Mouse (Mus musculus): Measurements from ENCODE around the gene Ltbp1. TPM values are rescaled to one million over a fixed set of nuclear protein-coding genes. Genes with fewer than 3 reads are reported as not detected.

The Ltbp1 gene
- polyA plus RNA-seq, 2 experiments from 2014 or later = 0.15 TPM; not detected in 1

DNA sequence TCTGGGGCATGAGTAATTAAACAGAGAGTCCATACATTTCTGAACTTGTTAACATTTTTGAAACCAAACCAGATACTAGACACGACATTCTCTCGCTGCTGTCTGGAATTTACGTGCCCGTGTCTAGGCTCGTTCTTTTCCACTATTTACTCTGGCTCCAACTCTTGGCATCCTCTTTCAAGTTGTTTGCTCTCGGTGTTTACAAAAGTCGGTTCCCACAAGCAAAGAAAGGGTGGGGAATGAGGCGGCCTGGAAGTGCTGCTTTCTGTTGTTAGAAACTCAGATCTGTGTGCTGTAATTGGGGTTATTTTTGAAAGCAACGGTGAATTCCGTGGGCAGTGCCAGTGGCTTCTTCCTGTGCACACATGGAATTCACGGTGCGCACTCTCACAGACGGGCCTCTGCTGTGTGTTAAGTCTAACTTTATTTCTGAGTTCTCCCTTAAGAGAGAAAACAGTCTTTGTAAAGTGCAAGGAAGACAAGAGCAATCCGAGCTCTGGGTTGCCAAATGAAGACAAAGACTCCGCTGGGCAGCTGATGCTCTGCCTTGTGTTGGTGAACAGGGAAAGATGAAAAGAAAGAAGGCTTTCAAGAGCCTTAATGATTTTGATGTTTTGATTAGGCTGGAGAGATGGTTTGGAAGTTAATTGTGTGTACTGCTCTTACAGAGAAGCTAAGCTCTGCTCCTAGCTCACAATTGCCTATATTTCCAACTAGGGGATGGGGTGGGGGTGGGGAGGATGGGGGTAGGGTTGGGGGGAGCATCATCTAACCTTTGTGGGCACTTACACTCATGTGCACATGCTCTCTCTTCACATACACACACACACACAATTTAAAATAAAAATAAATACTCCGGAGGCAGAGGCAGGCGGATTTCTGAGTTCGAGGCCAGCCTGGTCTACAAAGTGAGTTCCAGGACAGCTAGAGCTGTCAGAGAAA is 302.0 kb downstream of the Ltbp1 start:
- no peak for ATAC-seq

DNA sequence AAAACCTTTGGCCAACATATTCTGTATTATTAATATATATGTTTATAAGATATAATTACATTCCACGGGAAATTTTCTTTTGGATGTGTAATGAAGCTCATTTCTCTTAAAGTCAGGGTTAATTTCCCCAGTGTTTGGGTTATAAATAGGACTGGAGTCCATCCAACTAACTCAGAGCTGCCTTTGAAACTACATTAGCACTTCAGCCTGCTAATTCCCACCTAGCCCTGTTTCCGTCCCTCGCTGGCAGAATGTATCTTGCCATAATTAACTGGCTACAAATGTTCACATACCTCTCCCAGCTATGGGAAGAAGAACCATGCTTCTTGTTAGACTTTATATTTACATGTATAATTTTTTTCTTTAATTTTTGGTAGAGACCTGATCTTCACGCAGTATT is 311.7 kb downstream of the Ltbp1 start:
- ATAC-seq = no peak

DNA sequence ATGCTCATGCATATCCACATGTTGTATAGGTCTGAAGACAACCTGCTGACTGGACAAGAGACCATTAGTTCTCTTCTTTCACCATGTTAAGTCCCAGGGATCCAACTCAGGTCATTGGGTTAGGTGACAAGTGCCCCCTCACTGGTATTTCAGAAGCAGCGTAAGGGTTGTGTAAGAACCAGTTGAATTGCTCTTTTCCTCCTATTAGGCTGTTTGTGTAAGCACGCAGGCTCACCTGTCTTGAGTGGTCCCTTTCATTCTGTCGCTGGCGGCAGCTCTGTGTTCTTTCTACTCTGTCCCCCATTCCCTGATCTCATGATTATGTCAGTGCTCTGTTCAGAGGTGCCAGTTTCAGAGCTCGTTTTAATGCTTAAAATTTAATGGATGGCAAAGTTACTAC is 317.9 kb downstream of the Ltbp1 start:
- no peak for ATAC-seq

DNA sequence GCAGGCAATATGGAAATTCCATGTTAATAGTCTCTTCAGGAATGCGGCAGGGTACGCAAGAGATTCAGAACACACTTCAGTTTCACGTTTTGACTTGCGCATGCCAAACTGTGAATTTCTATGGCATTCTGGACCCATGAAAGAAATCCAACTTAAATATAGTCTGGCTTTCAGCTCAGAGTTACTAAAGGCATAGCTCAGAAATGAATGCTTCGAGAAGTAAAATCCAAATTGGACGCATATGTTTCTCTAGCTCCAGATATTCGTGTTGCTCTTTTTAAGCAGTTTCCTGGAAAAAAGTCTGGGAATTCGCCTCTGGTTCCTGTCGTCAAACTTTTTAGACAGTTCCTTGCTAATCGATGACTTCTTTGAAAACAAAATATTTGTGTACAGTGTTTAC is 318.4 kb downstream of the Ltbp1 start:
- ATAC-seq = no peak

DNA sequence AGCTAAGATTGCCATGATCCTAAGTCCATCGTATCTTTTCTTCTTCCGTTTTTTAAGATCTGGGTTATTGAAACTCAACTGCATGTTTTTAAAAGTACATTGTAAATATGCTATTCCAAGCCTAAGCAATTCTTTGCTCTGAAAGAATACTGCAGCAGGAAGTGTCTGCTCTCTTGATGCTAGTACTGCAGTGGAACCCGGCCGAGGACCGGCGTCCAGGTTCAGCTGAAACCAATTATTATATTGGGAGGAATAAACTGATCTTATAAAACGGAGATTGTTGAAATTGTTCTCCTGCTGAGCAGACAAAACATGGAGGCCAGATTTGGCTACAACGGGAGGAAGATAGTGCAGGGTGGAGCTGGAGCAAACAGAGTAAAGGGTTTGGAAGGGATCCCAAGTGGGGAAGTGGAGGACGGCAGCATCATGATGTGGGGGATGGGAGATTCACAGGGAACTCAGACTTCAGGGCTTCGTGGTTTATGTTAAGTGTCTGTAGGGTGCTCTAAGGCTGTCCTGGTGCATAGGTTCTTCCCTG is 322.8 kb downstream of the Ltbp1 start:
- no peak for ATAC-seq

DNA sequence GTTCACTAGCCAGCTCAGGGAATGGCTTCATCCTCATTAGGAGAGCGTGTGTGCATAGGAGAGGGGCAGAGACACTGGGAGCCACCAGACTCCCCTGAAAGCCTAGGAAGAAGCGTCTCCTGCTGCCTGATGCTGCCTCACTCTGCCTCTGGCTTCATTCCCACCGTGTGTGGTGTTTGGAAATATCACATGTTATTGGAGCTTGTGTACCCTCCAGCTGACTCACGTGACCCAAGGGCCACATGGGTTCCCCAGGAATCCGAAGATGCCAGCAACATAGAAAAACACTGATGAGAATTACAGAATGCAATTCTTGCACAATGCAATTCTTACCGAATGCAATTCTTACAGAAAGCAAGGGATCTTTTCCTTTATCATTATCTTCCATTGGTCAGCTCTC is 325.0 kb downstream of the Ltbp1 start:
- ATAC-seq = no peak

DNA sequence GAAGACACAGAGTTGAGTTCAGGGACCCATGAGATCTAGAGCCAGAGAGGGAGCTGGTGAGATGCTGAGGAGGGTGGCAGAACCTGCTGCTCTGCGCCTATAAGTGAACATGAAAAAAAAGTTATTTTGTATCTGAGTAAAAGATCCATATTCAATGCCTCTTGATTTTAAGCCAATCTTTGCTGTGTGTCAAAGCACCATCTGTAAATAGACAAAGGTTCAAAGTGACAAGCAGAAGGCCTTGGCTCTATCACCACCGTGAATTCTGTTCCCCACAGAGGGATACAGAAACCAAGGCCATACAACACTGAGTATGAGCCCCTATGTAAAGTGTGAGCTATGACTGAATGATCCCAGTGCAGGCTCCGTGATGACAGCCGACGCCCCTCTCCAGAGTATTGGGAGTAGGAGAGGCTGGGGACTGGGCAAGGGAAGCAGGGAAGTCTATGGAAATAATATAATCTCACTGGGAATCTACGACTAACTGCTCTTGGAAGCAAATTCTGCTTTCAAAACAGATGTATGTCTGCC is 326.1 kb downstream of the Ltbp1 start:
- no peak for ATAC-seq

DNA sequence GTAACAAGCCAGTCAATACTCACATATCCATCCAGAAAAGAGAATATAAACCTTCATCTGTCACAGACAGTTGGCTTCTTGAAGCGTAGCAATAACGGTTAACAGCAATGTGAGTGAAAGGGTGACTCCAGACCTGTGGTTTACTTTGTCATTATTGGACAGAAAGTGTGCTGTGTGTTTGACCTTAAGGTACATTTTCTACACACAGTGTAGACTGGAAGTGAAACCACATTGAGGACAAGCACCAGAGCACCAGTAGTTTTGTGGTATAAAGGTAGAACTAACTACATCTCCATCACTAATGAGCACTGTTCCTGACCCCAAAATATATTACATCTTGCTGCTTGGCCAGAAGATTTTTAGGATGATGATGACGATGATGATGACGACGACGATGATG is 326.9 kb downstream of the Ltbp1 start:
- no peak for ATAC-seq

DNA sequence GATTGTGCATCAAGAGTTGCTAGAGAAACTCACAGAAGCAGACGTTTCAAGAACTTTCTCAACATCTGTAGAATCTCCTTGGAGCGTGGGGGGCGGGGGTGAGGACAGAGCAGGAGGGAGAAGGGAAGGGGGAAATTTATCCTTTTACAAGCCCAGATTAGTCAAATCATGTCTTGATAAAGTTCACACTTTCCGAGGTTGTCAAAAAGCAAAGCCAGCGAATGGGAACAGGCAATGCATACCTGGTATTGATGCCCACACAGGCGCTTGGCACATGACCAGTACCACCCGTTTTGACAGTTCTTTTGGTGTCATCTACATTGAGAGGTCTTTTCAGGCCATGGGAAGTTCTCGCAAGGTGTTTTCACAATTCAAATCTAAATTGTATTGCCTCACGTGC is 327.6 kb downstream of the Ltbp1 start:
- no peak for ATAC-seq

DNA sequence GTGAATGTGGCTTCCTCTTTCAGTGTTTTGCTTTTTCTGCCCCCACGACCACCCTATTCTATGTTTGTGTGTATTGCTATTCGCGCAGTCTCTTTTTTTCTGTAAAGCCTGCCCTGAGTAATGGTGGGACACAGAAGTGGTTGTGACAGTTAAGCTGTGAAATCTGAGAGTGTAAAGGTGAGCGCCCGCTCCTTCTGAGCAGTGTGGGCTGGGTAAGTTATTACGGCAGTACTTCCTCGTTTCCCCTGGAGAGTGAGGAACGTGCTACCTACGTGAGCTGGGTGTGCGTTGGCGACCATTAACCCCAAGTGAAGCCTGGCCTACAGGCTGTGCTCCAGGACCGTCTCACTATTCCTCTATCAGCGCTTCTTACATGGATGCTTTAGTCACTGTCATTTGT is 328.4 kb downstream of the Ltbp1 start:
- ATAC-seq = no peak

DNA sequence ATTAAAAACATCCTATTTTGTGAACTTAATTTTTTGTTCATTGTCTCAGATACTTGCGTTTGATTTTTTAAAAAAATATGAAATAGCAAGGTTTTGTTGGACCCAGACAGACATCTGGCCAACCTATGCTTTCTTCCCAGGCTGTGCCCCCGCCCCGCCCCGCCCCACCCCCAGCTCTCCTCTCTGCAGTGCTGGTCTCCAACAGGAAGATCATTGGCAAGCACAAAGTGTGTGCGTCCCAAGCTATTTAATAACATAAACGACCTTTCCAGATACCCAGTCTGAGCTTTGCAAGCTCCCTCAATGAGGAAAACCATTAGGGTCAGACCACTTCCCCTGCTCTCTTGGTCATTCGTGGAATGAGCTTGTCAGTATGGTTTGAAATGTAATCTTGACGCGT is 330.3 kb downstream of the Ltbp1 start:
- no peak for ATAC-seq

DNA sequence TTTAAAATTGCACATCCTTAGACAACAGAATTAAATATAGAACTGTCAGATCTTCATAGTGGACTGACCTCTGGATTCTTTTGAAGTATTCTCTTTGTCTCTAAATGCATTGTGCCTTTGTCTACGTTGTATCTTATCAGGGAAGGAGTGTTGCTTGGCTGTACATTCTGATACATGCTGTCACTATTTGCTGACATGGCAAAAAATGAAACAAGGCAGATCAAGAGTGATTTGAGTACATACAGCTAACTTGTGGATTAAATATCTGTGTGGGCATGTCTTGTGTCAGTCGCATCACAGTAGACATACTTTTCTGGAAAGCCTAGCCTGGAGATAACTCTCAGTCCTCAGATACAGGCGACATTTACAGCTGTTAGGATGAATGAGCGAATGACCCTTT is 335.9 kb downstream of the Ltbp1 start:
- no peak for ATAC-seq

DNA sequence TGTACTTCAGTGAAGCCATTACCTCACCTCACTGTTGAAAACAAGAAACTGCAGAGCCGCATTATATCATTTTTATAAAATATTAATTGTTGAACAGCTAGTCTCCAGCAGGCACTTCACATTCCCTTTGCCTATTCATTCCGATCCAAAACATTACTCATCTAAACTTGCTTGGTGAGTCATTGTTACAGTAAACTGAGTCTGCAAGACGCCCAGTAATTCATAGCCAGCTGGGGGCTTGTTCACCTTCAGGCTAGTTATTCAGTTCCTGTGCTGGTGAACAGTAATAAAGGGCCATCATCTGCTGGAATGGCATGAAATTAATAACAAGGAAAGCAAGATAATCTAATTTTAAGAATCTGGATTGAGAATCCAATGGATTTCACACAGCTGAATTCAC is 339.7 kb downstream of the Ltbp1 start:
- ATAC-seq = no peak

DNA sequence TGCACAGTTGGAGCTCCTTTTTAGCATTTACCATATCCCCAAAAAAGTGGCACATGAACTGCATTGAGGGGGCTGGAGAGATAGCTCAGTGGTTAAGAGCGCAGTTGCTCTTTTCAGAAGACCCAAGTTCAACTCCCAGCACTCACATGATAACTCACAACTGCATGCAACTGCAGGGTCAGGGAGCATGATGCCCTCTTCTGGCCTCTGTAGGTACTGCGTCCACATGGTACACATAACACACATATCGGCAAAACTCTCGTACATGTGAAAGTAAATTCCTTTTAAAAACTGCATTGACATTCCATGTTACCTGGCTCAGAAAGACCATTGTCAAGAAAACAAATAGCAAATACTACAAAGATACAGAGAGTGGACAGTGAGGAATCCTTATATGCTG is 342.0 kb downstream of the Ltbp1 start:
- no peak for ATAC-seq

DNA sequence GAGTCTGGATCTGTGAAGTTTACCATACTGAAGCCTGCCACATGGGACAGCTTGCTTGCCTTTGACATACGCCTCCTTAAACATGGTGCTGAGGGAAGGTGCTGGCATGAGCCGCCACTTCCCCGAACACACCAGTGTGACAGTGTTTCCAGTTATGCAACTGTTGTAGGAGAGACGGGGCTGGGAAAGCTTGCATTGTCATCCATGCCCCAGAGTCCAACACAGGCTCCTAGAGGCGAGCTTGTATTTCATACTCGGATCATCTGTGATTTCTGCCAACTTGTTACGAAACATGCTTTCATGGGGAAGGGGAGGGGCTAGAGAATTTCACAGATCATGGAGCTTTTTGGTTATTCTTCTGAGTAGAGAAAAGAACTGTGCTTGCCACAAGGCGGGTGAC is 343.7 kb downstream of the Ltbp1 start:
- ATAC-seq = no peak

DNA sequence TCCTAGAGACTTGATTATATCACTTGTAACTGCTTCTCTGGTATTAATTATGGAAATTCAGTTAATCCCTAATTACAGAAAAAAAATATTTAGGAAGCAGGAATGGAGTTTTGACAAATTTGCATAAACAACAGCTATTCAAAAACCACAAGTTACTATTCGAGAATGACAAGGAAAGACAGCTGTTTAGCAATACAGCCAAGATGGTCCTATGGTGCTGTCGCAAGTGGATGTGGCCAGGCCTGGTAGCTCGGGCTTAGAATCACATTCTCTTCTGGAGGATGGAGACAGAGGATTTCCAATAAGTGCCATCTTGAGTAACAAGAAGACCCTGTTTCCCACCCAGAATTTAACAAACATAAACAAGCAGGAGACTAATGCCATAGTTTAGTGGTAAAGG is 344.2 kb downstream of the Ltbp1 start:
- no peak for ATAC-seq

DNA sequence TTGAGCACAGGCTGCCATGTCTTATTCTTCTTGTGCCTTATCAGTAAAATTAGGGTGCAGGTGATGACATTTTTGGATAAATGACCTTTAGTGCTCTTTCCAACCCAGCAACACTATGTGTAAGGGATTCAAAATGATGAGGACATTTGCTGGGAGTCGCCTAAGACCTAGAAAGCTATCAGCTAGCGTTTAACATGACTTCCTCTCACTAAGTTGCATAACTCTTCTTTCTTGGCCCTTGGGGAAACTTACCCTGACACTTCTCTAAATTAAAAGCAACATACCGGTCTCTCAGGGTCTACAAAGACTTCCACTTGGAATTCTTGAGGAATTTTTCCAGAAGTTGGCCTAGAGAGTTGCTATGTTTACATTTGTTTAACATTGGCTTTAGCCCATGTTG is 348.0 kb downstream of the Ltbp1 start:
- ATAC-seq = no peak

DNA sequence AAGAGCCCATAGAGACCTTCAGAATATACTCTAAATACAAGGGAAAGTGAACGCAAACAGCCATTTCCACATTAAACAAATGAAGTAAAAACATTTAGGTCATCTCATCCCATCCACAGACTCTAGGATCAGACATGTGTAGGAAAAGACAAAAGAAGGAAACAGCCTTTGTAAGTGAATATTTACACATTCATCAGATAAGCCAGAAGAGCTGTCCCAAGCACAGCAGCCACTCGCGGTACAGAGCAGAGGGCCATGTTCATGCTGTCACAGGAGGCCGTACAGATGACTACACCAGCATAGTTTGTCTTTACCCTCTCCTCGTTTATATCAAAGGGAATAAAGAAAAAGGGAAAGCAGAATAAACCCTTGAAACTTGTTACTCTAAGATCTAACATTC is 350.1 kb downstream of the Ltbp1 start:
- ATAC-seq = no peak

DNA sequence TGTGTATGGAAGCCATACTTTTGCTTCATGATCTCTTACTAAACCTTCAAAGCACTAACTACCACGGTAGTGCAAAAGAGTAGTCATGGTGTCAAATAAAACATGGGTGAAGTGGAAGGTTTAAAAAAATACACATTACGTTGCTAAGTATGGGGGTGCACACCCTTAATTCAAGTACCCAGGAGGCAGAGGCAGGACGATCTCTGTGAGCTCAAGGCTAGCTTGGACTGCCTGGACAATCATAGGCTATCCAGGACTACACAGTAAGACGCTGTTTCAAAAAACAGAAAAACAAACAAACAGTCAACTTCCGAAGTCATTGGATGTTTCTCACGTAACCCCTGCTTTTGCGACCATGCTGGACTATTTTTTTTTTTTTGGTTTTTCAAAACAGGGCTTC is 354.7 kb downstream of the Ltbp1 start:
- ATAC-seq = no peak

DNA sequence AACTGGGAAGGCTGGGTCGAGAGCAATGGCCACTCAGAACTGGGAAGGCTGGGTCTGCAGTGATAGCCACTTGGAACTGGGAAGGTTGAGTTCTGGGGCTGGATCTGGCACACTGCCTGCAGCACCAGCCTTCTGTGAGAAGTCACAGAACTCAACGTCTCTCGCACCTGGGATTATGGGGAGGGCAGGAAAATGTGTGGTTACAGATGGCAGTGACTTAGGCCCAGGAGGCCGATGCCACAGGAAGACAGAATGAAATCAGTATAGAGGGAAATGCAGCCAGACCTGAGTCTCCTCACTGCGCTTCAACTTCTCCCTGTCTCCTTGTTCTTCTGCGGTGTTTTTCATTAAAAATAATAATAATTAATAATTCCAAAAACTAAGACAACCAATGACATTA is 361.0 kb downstream of the Ltbp1 start:
- ATAC-seq = no peak

DNA sequence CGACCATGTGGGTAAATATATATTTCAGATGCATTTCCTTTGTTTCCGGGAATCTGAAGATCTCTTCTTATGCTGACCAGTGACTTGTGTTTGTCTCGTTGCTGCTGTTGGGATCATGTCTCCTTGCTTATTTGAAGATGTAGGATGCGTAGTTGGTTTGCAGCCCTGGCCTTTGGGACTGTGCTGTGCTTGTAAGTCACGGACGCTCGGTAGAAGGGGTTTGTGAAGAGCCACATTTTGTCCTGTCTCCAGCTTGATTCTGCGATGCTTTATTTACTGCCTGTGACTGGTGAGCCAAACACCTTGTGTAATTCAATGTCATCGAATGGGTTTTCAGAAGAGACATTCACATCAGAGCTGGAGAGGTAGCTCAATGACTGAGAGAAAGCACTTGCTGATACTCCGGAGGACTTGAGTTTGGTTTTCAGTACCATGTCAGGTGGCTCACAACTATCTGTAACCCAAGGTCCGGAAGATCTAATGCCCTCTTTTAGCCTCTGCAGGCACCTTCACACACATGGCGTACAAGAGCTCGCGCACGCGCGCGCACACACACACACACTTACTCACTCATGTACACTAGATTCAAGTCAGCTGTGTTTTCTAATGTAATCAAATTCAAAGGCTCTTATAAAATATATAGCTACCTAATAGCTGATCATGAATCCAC is 362.3 kb downstream of the Ltbp1 start:
- ATAC-seq = no peak

DNA sequence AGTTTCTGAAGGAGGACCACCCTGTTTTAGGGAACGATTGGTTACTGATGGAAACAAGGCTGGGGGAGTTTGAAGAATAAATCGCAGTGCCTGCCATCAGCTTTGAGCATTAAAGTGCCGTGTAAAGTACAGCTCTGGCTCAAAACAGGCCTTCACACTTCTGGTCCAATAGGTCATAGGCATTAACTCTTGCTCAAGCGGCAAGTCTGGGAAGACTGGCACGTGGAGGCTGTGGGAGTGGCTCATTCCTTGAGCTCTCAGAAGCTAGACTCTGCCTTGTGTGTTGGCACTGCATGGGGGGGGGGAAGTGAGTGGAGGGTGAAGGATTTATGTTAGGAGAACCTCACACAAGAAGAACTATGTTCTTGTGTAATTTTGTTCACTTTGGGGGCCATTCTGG is 363.2 kb downstream of the Ltbp1 start:
- ATAC-seq = no peak

DNA sequence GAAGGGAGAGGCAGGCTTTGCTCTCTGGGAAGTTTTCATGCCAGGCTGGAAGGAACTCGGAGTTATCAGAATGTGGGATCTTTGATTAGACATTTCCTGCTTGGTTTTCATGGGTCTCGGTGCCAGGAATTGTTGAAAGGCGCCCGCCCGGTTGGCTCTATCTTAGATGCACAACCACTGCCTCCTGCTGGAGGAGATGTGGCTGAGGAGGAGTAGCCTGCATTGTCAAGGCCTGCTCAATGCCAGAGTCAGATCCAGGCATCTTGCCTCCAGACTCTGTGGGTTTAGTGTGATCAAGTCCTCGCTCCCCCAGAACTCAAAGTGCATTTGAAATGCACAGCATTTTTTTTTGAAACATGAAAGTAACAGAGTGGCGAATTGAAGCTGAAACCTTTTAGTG is 364.0 kb downstream of the Ltbp1 start:
- no peak for ATAC-seq

DNA sequence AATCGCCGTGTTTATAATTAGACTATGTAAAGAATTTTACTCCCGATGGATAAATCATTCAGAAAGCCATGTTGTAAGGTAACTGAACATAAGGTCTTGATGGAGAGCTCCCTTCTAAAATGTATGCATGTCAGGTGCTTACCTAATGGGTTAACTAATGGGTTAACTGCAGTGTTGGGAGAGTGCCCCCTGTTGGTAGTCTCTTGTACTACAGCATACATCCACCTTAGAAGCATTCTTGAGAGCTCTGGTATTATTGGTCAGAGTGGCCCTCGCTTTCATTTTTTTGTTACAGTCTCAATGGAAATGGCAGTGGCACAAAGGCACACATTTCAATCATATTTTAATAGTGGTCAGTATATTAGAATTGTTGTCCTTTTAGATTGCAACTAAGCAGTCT is 364.8 kb downstream of the Ltbp1 start:
- no peak for ATAC-seq

All from activated CD4-positive, CD25-positive, alpha-beta regulatory T cell, adult 4 months (primary cell).